Mouse (Mus musculus) c-Kit-positive CD71-positive TER-119-positive erythroid progenitor cells, embryonic 14.5 days (primary cell): ENCODE results near the gene Abcf3.

Source experiments
- DNase-seq: peaks from one replicate; pipeline ENCODE4 v3.0.0-alpha.2; 2013; ENCODE audit warnings: low spot score

Gene Abcf3

GRCm38 (mm10) chr16:20540438-20540837 lies 7.9 kb upstream of the Abcf3 start:
- no peak for DNase-seq

GRCm38 (mm10) chr16:20545696-20546095 lies 2.7 kb upstream of the Abcf3 start:
- DNase-seq = no peak

GRCm38 (mm10) chr16:20547423-20547822 lies 954 bp upstream of the Abcf3 start:
- DNase-seq = no peak

GRCm38 (mm10) chr16:20549161-20549560 lies 784 bp downstream of the Abcf3 start:
- no peak for DNase-seq

GRCm38 (mm10) chr16:20551691-20552090 lies 3.3 kb downstream of the Abcf3 start:
- no peak for DNase-seq

- DNase-seq = no peak
These were observed 4.2 kb downstream of the Abcf3 start for GRCm38 (mm10) chr16:20552594-20552993.

GRCm38 (mm10) chr16:20555000-20555399 lies 6.6 kb downstream of the Abcf3 start:
- no peak for DNase-seq

GRCm38 (mm10) chr16:20557381-20557780 lies 9.0 kb downstream of the Abcf3 start:
- DNase-seq = no peak

- no peak for DNase-seq
These were observed 16.7 kb downstream of the Abcf3 start for GRCm38 (mm10) chr16:20565075-20565474.

GRCm38 (mm10) chr16:20589366-20589938 lies 41.1 kb downstream of the Abcf3 start, which contains the start of gene Vwa5b2:
Vwa5b2 (plus strand) TSS chr16:20589471.
- no peak for DNase-seq

- DNase-seq = no peak
These were observed 41.7 kb downstream of the Abcf3 start for GRCm38 (mm10) chr16:20589939-20590679.

- DNase-seq = no peak
These were observed 42.3 kb downstream of the Abcf3 start for GRCm38 (mm10) chr16:20590680-20591038.

- DNase-seq = no peak
These were observed 42.8 kb downstream of the Abcf3 start for GRCm38 (mm10) chr16:20591076-20591705.

- DNase-seq = peak; percentile 53
These were observed 46.8 kb downstream of the Abcf3 start for GRCm38 (mm10) chr16:20595060-20595673.

- DNase-seq = peak; percentile 17
These were observed 47.4 kb downstream of the Abcf3 start for GRCm38 (mm10) chr16:20595737-20596136.

- DNase-seq = no peak
These were observed 48.5 kb downstream of the Abcf3 start for GRCm38 (mm10) chr16:20596687-20597441.

- no peak for DNase-seq
These were observed 52.1 kb downstream of the Abcf3 start for GRCm38 (mm10) chr16:20600511-20600910.

- no peak for DNase-seq
These were observed 56.3 kb downstream of the Abcf3 start for GRCm38 (mm10) chr16:20604705-20605104.

GRCm38 (mm10) chr16:20610501-20611356 lies 62.4 kb downstream of the Abcf3 start:
- DNase-seq = peak; percentile 84
